Mouse (Mus musculus) lung, postnatal 0 days (tissue): Measurements from ENCODE around the gene Dapp1. TPM values are rescaled to one million over a fixed set of nuclear protein-coding genes. Genes with fewer than 3 reads are reported as not detected.

Experiments used
- ATAC-seq: fragments of 200-750 bp; cut with Nextera tagmentation; 2 replicates; pipeline ENCODE4 v1.8.0; 2017; ENCODE audit warnings: moderate library complexity
- DNase-seq: peaks from one replicate; pipeline ENCODE4 v3.0.0-alpha.2; 2016; ENCODE audit warnings: low spot score
- H3K27ac ChIP-seq: fragments of 300-500 bp; sonication (generic); 2 replicates; pipeline ENCODE4 v1.5.1; 2014; ENCODE audit warnings: antibody characterized with exemption, mild to moderate bottlenecking, low read length, mixed read lengths
- H3K27me3 ChIP-seq: fragments of 300-500 bp; sonication (generic); replicated peaks from 2 replicates; pipeline ENCODE4 v1.6.1; 2014; ENCODE audit warnings: low read length, mixed read lengths; ENCODE audit not compliant: insufficient read depth
- H3K36me3 ChIP-seq: fragments of 300-500 bp; sonication (generic); 2 replicates; pipeline ENCODE4 v1.6.1; 2014; ENCODE audit warnings: low read length, mixed read lengths; ENCODE audit not compliant: insufficient read depth
- H3K4me1 ChIP-seq: fragments of 300-500 bp; sonication (generic); 2 replicates; pipeline ENCODE4 v1.6.1; 2014; ENCODE audit warnings: antibody characterized with exemption, low read depth, low read length, mixed read lengths; ENCODE audit not compliant: insufficient read depth
- H3K4me2 ChIP-seq: fragments of 300-500 bp; sonication (generic); replicated peaks from 2 replicates; pipeline ENCODE4 v1.6.1; 2014; ENCODE audit warnings: low read depth, mild to moderate bottlenecking, low read length, moderate library complexity, mixed read lengths
- H3K4me3 ChIP-seq: fragments of 300-500 bp; sonication (generic); 2 replicates; pipeline ENCODE4 v1.5.1; 2014; ENCODE audit warnings: low read depth, low read length
- H3K9ac ChIP-seq: fragments of 300-500 bp; sonication (generic); replicated peaks from 2 replicates; pipeline ENCODE4 v1.6.1; 2014; ENCODE audit warnings: low read depth, mild to moderate bottlenecking
- H3K9me3 ChIP-seq: fragments of 300-500 bp; sonication (generic); 2 replicates; pipeline ENCODE4 v1.6.1; 2016; ENCODE audit warnings: low read length, mixed read lengths
- CTCF ChIP-seq: IDR thresholded peaks from 2 replicates; pipeline ENCODE4 v1.5.1; 2016; ENCODE audit warnings: antibody characterized with exemption, mild to moderate bottlenecking
- EP300 ChIP-seq: IDR thresholded peaks from 2 replicates; pipeline ENCODE4 v1.6.1; 2016; ENCODE audit warnings: antibody characterized with exemption, mild to moderate bottlenecking, control low read depth
- WGBS: fragments of 180-500 bp; shearing (Covaris S2); extraction: QIAGEN DNeasy Blood & Tissue Kit; methylation state at CpG from one replicate; pipeline ENCODE4 v1.1.7; 2014; 5-methylcytosine and 5-hydroxymethylcytosine counted together
- polyA plus RNA-seq: library from polyadenylated mRNA; unstranded; fragments of >200 nt; fragmentation: Nextera tagmentation; extraction: Ambion mirVana; gene quantifications from 2 replicates; pipeline ENCODE4 v1.2.1, GENCODE M21; 2015

Gene Dapp1
- polyA plus RNA-seq, 1 experiment from 2014 or later = 8.9 TPM

DNA sequence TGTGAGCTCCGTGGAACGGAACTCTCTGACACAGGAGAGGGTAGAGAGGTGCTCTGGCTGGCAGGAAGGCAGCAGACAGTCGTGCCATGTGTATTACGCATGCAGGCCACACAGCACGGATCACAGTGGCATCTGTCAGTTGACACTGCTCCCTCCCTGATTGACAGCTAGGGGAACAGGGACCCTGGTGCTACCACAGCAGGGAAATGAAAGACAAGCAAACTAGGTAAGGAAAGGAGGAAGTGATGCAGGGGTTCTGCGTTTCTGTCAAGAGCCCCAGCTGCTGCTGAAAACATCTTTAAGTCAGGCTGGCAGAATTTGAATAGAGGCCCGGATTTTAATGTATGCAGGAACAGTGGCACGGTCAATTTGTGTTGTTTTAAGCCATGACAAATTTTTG, 17.8 kb downstream of the Dapp1 start:
- TF ChIP-seq CTCF = no peak
- TF ChIP-seq EP300 = no peak
- Histone ChIP-seq H3K9me3 (no peaks in the 10 kb centered on the region), H3K4me3 (no peak overlapping the region), H3K9ac (no peak overlapping the region), H3K27me3 (no peaks in the 10 kb centered on the region), H3K4me2 (no peak overlapping the region), H3K4me1 (no peaks in the 10 kb centered on the region), H3K27ac (no peak overlapping the region), H3K36me3 (no peaks in the 10 kb centered on the region)
- no peak for DNase-seq
- 67% methylated on average over 8 of the region's 8 CpGs for WGBS
- no peak for ATAC-seq

DNA sequence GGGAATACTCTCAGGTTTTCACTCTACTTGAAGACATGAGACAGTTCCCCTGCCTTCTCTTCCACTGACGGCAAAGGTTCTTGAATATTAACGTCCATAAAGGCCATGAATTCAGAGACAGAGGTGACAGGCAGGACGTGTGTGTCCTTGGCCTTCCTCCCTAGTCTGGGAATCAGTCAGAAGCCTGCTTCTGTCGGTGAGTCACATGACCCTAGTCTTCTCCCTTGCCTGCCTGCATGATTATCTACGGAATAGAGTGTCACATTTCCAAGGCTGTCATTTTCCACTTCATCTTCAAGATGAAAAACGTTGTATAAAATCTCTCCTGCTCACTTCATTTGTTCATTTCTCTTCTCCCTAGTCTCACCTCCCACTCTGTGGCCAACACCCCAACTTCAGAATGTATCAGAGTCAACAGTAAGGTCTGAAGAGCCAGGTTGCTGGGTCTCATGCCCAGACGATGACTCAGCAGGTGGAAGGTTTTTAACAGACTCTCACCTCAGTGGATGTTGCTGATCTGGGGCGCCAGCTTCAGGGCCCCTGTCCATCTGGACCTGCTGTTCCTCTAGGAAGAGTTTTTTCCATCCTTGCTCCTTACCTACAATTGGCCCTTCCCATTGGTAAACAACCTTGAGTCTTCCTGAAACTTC, 19.5 kb downstream of the Dapp1 start:
- H3K27me3 ChIP-seq = no peaks in the 10 kb centered on the region
- no peak overlapping the region for H3K4me2 ChIP-seq
- DNase-seq (peak; percentile 87), ATAC-seq (peak; percentile 95)
- WGBS = 33% methylated on average over 8 of the region's 8 CpGs
- no peaks in the 10 kb centered on the region for H3K4me1 ChIP-seq
- H3K27ac ChIP-seq = peak overlapping the region; percentile 71
- no peak overlapping the region for H3K9ac ChIP-seq
- no peaks in the 10 kb centered on the region for H3K36me3 ChIP-seq
- H3K4me3 ChIP-seq = no peak overlapping the region
- TF ChIP-seq EP300 (peak; percentile 91), CTCF (no peak)
- no peaks in the 10 kb centered on the region for H3K9me3 ChIP-seq

- DNase-seq (no peak), ATAC-seq (no peak)
- no peak overlapping the region for H3K4me2 ChIP-seq
- H3K4me1 ChIP-seq = no peaks in the 10 kb centered on the region
- no peaks in the 10 kb centered on the region for H3K27me3 ChIP-seq
- no peak overlapping the region for H3K4me3 ChIP-seq
- no peaks in the 10 kb centered on the region for H3K36me3 ChIP-seq
- H3K27ac ChIP-seq = no peak overlapping the region
- TF ChIP-seq EP300 = no peak
- TF ChIP-seq CTCF = no peak
- 76% methylated on average over 4 of the region's 4 CpGs for WGBS
- no peak overlapping the region for H3K9ac ChIP-seq
- no peaks in the 10 kb centered on the region for H3K9me3 ChIP-seq
These were observed 21.9 kb downstream of the Dapp1 start for GRCm38 (mm10) chr3:137959456-137959855.

GRCm38 (mm10) chr3:137958352-137958751, 23.0 kb downstream of the Dapp1 start:
- no peaks in the 10 kb centered on the region for H3K27me3 ChIP-seq
- H3K9ac ChIP-seq = no peak overlapping the region
- no peaks in the 10 kb centered on the region for H3K9me3 ChIP-seq
- H3K4me1 ChIP-seq = 0 out of 2 replicates have a peak, but pooled peaks cover under 1% of the 10 kb centered on the region
- ATAC-seq = no peak
- no peak for DNase-seq
- WGBS = 93% methylated on average over 4 of the region's 4 CpGs
- no peaks in the 10 kb centered on the region for H3K36me3 ChIP-seq
- no peak overlapping the region for H3K4me3 ChIP-seq
- H3K4me2 ChIP-seq = no peak overlapping the region
- H3K27ac ChIP-seq = no peak overlapping the region
- TF ChIP-seq EP300 (no peak), CTCF (no peak)

- Histone ChIP-seq H3K4me2 (no peak overlapping the region), H3K4me1 (0 out of 2 replicates have a peak, but pooled peaks cover 6% of the 10 kb centered on the region), H3K27ac (no peak overlapping the region), H3K4me3 (no peak overlapping the region), H3K9ac (no peak overlapping the region), H3K9me3 (no peaks in the 10 kb centered on the region), H3K36me3 (no peaks in the 10 kb centered on the region), H3K27me3 (no peaks in the 10 kb centered on the region)
- 82% methylated on average over 9 of the region's 9 CpGs for WGBS
- no peak for ATAC-seq
- TF ChIP-seq EP300 (no peak), CTCF (no peak)
- no peak for DNase-seq
These were observed 23.5 kb downstream of the Dapp1 start for GRCm38 (mm10) chr3:137957864-137958263.

- TF ChIP-seq EP300 (no peak), CTCF (no peak)
- WGBS = 12% methylated on average over 16 of the region's 16 CpGs
- Histone ChIP-seq H3K4me3 (0 out of 2 replicates have a peak overlapping the region, but pooled peaks have one; percentile 3), H3K27me3 (no peaks in the 10 kb centered on the region), H3K4me2 (peak overlapping the region; percentile 43), H3K9me3 (no peaks in the 10 kb centered on the region), H3K36me3 (no peaks in the 10 kb centered on the region), H3K4me1 (0 out of 2 replicates have a peak, but pooled peaks cover 7% of the 10 kb centered on the region), H3K27ac (no peak overlapping the region), H3K9ac (no peak overlapping the region)
- DNase-seq (peak; percentile 51), ATAC-seq (peak; percentile 27)
These were observed 25.7 kb downstream of the Dapp1 start for GRCm38 (mm10) chr3:137955560-137956081.
